Mouse (Mus musculus) neural tube, embryonic 15.5 days (tissue): Measurements from ENCODE around the gene Tmem115. TPM values are rescaled to one million over a fixed set of nuclear protein-coding genes. Genes with fewer than 3 reads are reported as not detected.

ENCODE experiments used
- ATAC-seq: fragments of 200-750 bp; cut with Nextera tagmentation; 2 replicates; pipeline ENCODE4 v1.8.0; 2017; ENCODE audit warnings: mild to moderate bottlenecking, moderate TSS enrichment, moderate library complexity; ENCODE audit not compliant: low FRiP score
- H3K27ac ChIP-seq: fragments of 300-500 bp; sonication (generic); replicated peaks from 2 replicates; pipeline ENCODE4 v1.5.1; 2015; ENCODE audit warnings: mild to moderate bottlenecking, inconsistent platforms
- H3K27me3 ChIP-seq: fragments of 300-500 bp; sonication (generic); replicated peaks from 2 replicates; pipeline ENCODE4 v1.6.1; 2015; ENCODE audit warnings: inconsistent platforms
- H3K36me3 ChIP-seq: fragments of 300-500 bp; sonication (generic); 2 replicates; pipeline ENCODE4 v1.6.1; 2015; ENCODE audit warnings: inconsistent platforms
- H3K4me1 ChIP-seq: fragments of 300-500 bp; sonication (generic); 2 replicates; pipeline ENCODE4 v1.6.1; 2015; ENCODE audit warnings: inconsistent platforms
- H3K4me2 ChIP-seq: fragments of 300-500 bp; sonication (generic); 2 replicates; pipeline ENCODE4 v1.6.1; 2015; ENCODE audit warnings: inconsistent platforms, mild to moderate bottlenecking, moderate library complexity
- H3K4me3 ChIP-seq: fragments of 300-500 bp; sonication (generic); replicated peaks from 2 replicates; pipeline ENCODE4 v1.5.1; 2015; ENCODE audit warnings: mild to moderate bottlenecking, inconsistent platforms
- H3K9ac ChIP-seq: fragments of 300-500 bp; sonication (generic); replicated peaks from 2 replicates; pipeline ENCODE4 v1.6.1; 2015; ENCODE audit warnings: mild to moderate bottlenecking, inconsistent platforms
- H3K9me3 ChIP-seq: fragments of 300-500 bp; sonication (generic); replicated peaks from 2 replicates; pipeline ENCODE4 v1.6.1; 2016; ENCODE audit warnings: inconsistent platforms
- WGBS: fragments of 180-500 bp; shearing (Covaris S2); methylation state at CpG from one replicate; pipeline ENCODE4 v1.1.7; 2015; ENCODE audit warnings: mixed read lengths; 5-methylcytosine and 5-hydroxymethylcytosine counted together
- polyA plus RNA-seq: library from polyadenylated mRNA; unstranded; fragments of >200 nt; fragmentation: Nextera tagmentation; extraction: Ambion mirVana; gene quantifications from 2 replicates; pipeline ENCODE4 v1.2.1, GENCODE M21; 2015

Tmem115 gene
- polyA plus RNA-seq, 1 experiment from 2014 or later: 45.7 TPM

DNA sequence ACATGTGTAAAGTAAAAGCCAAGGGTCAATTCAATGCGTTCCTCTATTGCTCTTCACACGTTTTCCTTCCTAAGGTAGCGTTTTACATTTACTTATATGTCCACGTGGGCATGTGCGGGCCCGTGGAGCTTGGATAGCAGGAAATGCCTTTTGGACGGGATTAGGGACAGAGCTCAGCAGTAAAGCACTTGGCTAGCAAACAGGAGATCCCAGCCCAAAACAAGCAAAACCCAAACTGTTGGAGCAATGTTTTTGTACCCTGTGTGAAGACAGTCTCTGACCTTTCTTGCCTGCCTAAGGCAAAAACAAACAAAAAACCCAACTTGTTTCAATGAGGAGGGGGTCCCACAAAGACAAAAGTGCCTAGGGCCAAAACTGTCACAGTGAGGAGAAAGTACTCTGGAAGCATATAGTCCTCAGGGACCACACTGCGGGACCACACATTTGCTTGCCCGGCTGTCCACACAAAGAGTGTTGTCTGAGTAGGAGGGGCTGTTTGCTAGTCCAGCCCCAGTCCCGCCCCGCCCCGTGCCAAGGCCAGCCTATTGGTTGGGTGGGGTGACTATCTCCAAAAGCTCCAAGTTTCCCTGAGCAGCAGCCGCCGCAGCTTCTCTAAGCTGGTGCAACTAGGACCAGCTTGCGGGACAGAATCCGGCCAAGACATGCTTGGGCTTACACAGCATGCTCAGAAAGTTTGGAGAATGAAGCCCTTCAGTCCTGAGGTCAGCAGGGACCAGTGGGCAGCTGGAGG lies 42.8 kb downstream of the Tmem115 start, which contains the start of gene Hyal1:
TSS of gene Hyal1 (plus strand) at position 571 of the 751 bp plus-strand sequence.
- peak within 1 kb of the TSS; percentile 48 for H3K27ac ChIP-seq
- peak within 1 kb of the TSS; percentile 23 for H3K4me3 ChIP-seq
- H3K9me3 ChIP-seq: no peaks in the 10 kb centered on the region
- 29% methylated on average over 16 of the region's 16 CpGs for WGBS
- H3K9ac ChIP-seq: peak within 1 kb of the TSS; percentile 34
- peaks cover 45% of the 10 kb centered on the region for H3K4me1 ChIP-seq
- H3K4me2 ChIP-seq: peak within 1 kb of the TSS; percentile 47
- H3K27me3 ChIP-seq: no peaks in the 10 kb centered on the region
- ATAC-seq: no peak
- peaks cover 26% of the 10 kb centered on the region for H3K36me3 ChIP-seq

DNA sequence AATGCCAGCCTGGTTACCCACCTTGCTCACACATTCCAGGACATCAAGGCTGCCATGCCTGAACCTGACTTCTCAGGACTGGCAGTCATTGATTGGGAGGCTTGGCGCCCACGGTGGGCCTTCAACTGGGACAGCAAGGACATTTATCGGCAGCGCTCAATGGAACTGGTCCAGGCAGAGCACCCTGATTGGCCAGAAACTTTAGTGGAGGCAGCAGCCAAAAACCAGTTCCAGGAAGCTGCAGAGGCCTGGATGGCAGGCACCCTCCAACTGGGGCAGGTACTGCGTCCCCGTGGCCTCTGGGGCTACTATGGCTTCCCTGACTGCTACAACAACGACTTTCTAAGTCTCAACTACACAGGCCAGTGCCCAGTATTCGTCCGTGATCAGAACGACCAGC lies 44.1 kb downstream of the Tmem115 start:
- peaks cover 15% of the 10 kb centered on the region for H3K36me3 ChIP-seq
- H3K4me3 ChIP-seq: no peak overlapping the region
- ATAC-seq: no peak
- H3K27me3 ChIP-seq: no peaks in the 10 kb centered on the region
- H3K9ac ChIP-seq: no peak overlapping the region
- H3K4me1 ChIP-seq: peaks cover 47% of the 10 kb centered on the region
- 96% methylated on average over 10 of the region's 10 CpGs for WGBS
- no peak overlapping the region for H3K4me2 ChIP-seq
- no peak overlapping the region for H3K27ac ChIP-seq
- no peaks in the 10 kb centered on the region for H3K9me3 ChIP-seq

DNA sequence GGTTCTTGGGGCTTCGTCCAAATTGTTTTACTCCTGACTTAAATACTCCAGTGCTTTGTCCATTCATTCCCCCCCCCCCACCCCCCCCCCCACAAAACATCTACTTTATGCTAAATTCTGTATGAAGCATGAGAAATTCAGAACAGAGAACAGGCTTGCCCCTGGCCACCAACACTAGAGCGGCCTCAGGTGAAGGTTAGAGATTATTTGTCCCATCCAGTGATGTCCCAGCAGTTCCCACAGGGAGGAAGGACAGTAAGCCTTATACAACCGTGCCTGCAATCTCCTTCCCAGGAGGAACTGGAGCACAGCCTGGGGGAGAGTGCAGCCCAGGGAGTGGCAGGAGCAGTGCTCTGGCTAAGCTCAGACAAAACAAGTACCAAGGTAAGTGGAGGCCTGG lies 44.8 kb downstream of the Tmem115 start, which contains the start of gene Naa80:
TSS of gene Naa80 (plus strand) at position 301 of the 400 bp plus-strand sequence.
- WGBS: 77% methylated on average over 3 of the region's 3 CpGs
- H3K27ac ChIP-seq: no peak within 1 kb of the TSS
- H3K9ac ChIP-seq: peak within 1 kb of the TSS; percentile 14; the same call in 1 of the 2 replicates

DNA sequence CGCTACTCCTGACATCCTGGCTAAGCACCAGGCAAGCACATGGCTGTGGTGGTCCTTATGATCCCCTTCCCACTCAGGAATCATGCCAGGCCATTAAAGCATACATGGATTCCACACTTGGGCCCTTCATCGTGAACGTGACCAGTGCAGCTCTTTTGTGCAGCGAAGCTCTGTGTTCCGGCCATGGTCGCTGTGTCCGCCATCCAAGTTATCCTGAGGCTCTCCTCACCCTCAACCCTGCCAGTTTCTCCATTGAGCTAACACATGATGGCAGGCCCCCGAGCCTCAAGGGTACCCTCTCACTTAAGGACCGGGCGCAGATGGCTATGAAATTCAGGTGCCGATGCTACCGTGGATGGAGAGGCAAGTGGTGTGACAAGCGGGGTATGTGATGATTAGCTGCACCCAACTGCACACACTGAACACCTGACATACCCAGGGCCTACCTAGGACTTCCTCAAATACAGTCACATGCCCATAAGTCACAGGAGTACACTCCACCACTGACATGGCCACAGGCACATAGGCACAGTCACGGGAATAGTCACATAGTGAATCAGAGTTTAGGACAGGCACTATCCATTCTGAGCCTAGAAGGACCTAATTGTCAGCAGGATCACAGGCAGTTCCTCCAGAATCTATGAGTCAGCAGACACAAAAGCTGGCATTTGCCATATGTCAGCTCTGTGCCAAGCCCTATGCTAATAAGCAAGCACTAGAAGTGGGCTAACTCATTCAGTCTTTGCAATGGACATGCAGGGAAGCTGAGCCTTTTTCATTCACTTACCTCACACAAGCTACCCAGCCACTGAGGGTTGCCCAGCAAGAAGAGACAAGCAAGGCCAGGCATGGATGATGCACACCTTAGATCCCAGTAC lies 45.5 kb downstream of the Tmem115 start:
- Histone ChIP-seq H3K27ac (no peak overlapping the region), H3K4me2 (peak overlapping the region; percentile 94), H3K36me3 (peaks cover 6% of the 10 kb centered on the region; the same call in 1 of the 2 replicates), H3K27me3 (no peaks in the 10 kb centered on the region), H3K9me3 (no peaks in the 10 kb centered on the region), H3K4me3 (no peak overlapping the region), H3K9ac (0 out of 2 replicates have a peak overlapping the region, but pooled peaks have one; percentile 14), H3K4me1 (peaks cover 47% of the 10 kb centered on the region)
- ATAC-seq: no peak
- 86% methylated on average over 14 of the region's 14 CpGs for WGBS

More for the DNA sequence above, 44.8 kb downstream of the Tmem115 start, which contains the start of gene Naa80:
- Histone ChIP-seq H3K4me1 (peaks cover 47% of the 10 kb centered on the region), H3K9me3 (no peaks in the 10 kb centered on the region), H3K4me3 (no peak within 1 kb of the TSS), H3K27me3 (no peaks in the 10 kb centered on the region), H3K36me3 (peaks cover 10% of the 10 kb centered on the region; the same call in 1 of the 2 replicates), H3K4me2 (peak within 1 kb of the TSS; percentile 94)
- ATAC-seq: no peak

DNA sequence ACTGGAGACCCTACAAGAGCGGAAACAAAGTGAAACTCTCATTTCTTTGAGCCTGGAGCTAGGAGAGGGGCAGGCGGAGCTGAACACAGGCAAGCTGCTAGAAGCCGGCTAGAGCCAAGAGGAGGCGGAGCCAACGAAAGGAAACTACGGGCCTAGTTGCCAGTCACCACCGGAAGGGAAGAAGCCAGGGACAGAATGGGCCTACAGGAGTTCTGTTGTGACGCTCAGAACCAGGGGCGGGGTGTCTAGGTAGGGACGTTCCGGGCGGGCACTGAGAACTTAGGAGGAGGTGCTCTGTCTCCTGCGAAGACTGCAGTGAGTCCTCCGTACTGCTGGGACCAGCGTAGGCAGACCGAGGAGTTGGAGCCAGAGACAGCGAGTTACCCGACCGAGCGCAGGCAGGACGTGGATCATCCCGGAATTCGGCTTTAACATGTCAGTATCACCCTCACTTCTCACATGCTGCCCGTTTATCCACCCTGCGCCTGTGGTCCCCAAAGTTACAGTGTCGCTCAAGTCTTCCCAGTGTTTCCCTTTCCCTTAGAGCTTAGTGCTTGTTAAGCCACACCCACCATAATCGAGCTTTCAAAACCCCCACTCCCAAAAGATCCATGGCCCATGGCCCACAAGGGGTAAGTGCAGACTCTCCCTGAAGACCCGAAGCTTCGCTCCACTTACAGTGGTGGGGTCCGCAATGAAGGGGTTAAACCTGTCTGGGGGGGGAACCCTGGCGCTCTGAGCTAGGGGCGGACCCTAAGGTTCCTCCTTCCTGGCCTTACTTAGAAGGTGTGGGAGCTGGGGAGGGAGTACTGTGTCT lies 47.0 kb downstream of the Tmem115 start, which contains the start of gene Hyal3:
TSS of gene Hyal3 (plus strand) at position 318 of the 817 bp plus-strand sequence.
- Histone ChIP-seq H3K4me3 (peak within 1 kb of the TSS; percentile 58), H3K27ac (peak within 1 kb of the TSS; percentile 85), H3K4me1 (peaks cover 47% of the 10 kb centered on the region), H3K9ac (peak within 1 kb of the TSS; percentile 73), H3K4me2 (peak within 1 kb of the TSS; percentile 94), H3K9me3 (no peaks in the 10 kb centered on the region), H3K27me3 (no peaks in the 10 kb centered on the region), H3K36me3 (no peaks in the 10 kb centered on the region)
- peak; percentile 74 for ATAC-seq
- WGBS: under 1% methylated on average over 32 of the region's 32 CpGs

DNA sequence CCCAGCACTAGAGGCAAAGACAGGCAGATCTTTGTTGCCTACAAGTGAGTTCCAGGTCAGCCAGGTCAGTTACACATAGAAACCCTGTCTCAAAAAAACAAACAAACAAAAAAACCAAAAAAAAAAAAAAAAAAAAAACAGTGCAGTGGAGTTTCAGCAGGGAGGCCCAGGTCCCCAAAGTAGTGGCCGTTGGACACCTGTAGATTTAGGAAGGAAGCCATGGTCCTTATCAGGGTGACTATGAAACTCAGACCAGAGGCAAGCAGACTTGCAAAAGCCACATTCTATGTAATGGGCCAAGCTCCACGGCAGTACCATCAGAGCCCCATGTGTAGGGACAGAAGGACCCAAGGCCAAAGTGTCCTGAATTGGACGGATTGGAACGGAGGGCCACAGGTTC lies 47.8 kb downstream of the Tmem115 start:
- H3K4me1 ChIP-seq: peaks cover 47% of the 10 kb centered on the region
- ATAC-seq: no peak
- peak overlapping the region; percentile 94 for H3K4me2 ChIP-seq
- 89% methylated on average over 4 of the region's 4 CpGs for WGBS
- H3K27ac ChIP-seq: no peak overlapping the region
- no peak overlapping the region for H3K9ac ChIP-seq
- no peaks in the 10 kb centered on the region for H3K36me3 ChIP-seq
- H3K27me3 ChIP-seq: no peaks in the 10 kb centered on the region
- no peaks in the 10 kb centered on the region for H3K9me3 ChIP-seq
- H3K4me3 ChIP-seq: peak overlapping the region; percentile 58

DNA sequence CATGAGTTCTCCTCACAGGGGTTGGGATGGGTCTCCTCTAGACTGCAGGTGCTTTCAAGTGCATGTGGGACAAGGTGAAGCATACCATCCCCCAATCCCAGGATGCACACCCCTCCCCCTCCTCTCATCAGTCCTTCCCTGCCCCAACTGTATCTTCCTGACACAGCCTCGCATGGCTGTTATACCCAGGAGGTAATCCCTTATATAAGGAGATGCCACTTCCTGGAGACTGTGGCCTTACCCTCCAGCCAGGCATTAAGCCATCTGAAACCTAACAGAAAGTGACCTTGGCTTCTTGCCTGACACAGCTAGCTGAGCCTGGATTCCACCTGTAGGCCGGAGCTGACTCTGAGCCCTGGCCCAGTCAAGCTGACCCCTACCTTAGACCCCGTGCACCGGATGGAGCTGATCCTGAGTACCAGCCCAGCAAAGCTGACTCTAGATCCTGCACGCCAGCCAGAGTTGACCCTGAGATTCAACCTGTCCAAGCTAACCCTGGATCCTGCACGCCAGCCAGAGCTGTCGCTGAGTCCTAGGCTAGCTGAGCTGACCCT lies 48.8 kb downstream of the Tmem115 start:
- H3K27ac ChIP-seq: no peak overlapping the region
- no peaks in the 10 kb centered on the region for H3K27me3 ChIP-seq
- no peak overlapping the region for H3K9ac ChIP-seq
- H3K4me3 ChIP-seq: no peak overlapping the region
- H3K36me3 ChIP-seq: no peaks in the 10 kb centered on the region
- 95% methylated on average over 7 of the region's 7 CpGs for WGBS
- no peak overlapping the region for H3K4me2 ChIP-seq
- H3K9me3 ChIP-seq: no peaks in the 10 kb centered on the region
- no peak for ATAC-seq
- H3K4me1 ChIP-seq: peaks cover 42% of the 10 kb centered on the region

DNA sequence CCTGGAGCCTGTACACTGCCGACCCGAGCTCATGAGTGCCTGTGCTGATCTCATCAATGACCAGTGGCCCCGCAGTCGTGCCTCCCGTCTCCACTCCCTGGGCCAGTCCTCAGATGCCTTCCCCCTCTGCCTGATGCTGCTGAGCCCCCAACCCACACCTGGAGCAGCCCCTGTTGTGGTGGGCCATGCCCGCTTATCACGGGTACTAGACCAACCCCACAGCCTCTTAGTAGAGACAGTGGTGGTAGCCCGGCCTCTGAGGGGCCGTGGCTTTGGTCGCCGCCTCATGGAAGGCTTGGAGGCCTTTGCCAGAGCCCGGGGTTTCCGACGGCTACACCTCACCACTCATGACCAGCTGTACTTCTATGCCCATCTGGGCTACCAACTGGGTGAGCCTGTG lies 49.4 kb downstream of the Tmem115 start:
- H3K27ac ChIP-seq: no peak overlapping the region
- no peak overlapping the region for H3K4me2 ChIP-seq
- no peak overlapping the region for H3K4me3 ChIP-seq
- no peak overlapping the region for H3K9ac ChIP-seq
- 90% methylated on average over 13 of the region's 14 CpGs for WGBS
- H3K4me1 ChIP-seq: peaks cover 42% of the 10 kb centered on the region
- H3K27me3 ChIP-seq: no peaks in the 10 kb centered on the region
- H3K36me3 ChIP-seq: no peaks in the 10 kb centered on the region
- no peak for ATAC-seq
- no peaks in the 10 kb centered on the region for H3K9me3 ChIP-seq

DNA sequence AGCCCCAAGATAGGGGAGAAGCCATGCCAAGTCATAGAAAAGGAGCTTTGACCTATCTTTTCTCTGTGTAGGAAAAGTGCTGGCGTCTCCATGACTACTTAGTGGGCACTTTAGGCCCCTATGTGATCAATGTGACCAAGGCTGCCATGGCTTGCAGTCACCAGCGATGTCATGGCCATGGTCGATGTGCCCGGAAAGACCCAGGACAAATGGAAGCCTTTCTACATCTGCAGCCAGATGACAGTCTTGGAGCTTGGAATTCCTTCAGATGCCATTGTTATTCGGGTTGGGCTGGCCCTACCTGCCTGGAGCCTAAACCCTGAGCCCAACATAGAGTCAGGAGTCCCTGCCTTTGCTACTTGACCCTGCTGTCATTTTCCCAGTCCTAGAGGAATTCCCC lies 52.8 kb downstream of the Tmem115 start:
- Histone ChIP-seq H3K27me3 (no peaks in the 10 kb centered on the region), H3K9me3 (no peaks in the 10 kb centered on the region), H3K9ac (no peak overlapping the region), H3K4me1 (peaks cover 27% of the 10 kb centered on the region), H3K4me2 (no peak overlapping the region), H3K27ac (no peak overlapping the region), H3K36me3 (peaks cover 13% of the 10 kb centered on the region), H3K4me3 (no peak overlapping the region)
- 91% methylated on average over 5 of the region's 5 CpGs for WGBS
- ATAC-seq: no peak

DNA sequence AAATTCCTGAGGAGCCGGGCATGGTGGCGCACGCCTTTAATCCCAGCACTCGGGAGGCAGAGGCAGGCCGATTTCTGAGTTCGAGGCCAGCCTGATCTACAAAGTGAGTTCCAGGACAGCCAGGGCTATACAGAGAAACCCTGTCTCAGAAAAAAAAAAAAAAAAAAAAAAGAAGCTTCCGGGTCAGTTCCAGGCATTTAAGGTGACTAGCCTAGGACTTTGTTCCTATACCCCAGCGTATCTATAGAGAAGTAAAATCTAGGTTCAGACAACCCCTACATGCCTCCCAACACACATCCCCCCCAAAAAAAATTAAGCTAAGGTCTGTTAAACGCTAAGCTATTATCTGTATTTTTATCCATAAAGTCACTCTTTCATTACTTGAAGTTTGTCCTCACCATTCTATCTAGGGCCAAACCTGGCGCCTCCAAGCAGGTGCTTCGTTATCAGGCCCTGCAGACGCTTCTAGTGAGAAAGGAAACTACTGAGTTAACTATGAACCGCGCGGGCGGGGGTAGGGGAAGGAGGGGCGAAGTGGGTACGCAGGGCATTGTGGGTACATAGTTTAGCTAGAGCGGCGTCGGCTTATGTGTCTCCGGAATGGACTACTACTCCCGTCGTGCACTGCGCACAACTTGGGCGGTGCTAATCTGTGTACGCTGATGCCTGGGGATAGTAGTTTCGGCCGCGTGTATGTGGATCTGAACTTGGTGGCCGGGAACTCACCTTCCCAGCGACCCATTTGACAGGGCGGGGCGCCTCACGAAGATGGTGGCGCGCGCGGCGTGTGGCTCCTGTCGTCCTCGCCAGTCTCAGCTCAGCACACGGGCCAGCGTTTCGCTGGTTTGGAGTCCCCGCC lies 53.5 kb downstream of the Tmem115 start, which contains the start of gene Ifrd2:
TSS of gene Ifrd2 (plus strand) at position 669 of the 859 bp plus-strand sequence.
- peak; percentile 97 for ATAC-seq
- Histone ChIP-seq H3K4me3 (peak within 1 kb of the TSS; percentile 84), H3K9ac (peak within 1 kb of the TSS; percentile 65), H3K36me3 (peaks cover 19% of the 10 kb centered on the region), H3K4me2 (peak within 1 kb of the TSS; percentile 75), H3K27ac (peak within 1 kb of the TSS; percentile 72), H3K9me3 (no peaks in the 10 kb centered on the region), H3K4me1 (peaks cover 20% of the 10 kb centered on the region), H3K27me3 (no peaks in the 10 kb centered on the region)
- WGBS: 13% methylated on average over 46 of the region's 46 CpGs
